Mouse (Mus musculus) embryonic facial prominence, embryonic 15.5 days (tissue): ENCODE results near the gene Hoxb2. TPM values are rescaled to one million over a fixed set of nuclear protein-coding genes. Genes with fewer than 3 reads are reported as not detected.
A peak's percentile ranks its signal among the peaks of the same experiment; 100 is the strongest.

Experiments
- ATAC-seq: fragments of 200-750 bp; cut with Nextera tagmentation; 2 replicates; pipeline ENCODE4 v1.8.0; 2017; ENCODE audit warnings: low read depth, moderate TSS enrichment; ENCODE audit not compliant: insufficient number of reproducible peaks, low FRiP score, low TSS enrichment
- H3K27ac ChIP-seq: fragments of 300-500 bp; sonication (generic); replicated peaks from 2 replicates; pipeline ENCODE4 v1.5.1; 2015; ENCODE audit warnings: mild to moderate bottlenecking, inconsistent platforms
- H3K27me3 ChIP-seq: fragments of 300-500 bp; sonication (generic); 2 replicates; pipeline ENCODE4 v1.6.1; 2015; ENCODE audit warnings: inconsistent platforms
- H3K36me3 ChIP-seq: fragments of 300-500 bp; sonication (generic); 2 replicates; pipeline ENCODE4 v1.6.1; 2015; ENCODE audit warnings: mild to moderate bottlenecking, inconsistent platforms
- H3K4me1 ChIP-seq: fragments of 300-500 bp; sonication (generic); 2 replicates; pipeline ENCODE4 v1.6.1; 2015; ENCODE audit warnings: inconsistent platforms
- H3K4me2 ChIP-seq: fragments of 300-500 bp; sonication (generic); replicated peaks from 2 replicates; pipeline ENCODE4 v1.6.1; 2015; ENCODE audit warnings: mild to moderate bottlenecking, inconsistent platforms
- H3K4me3 ChIP-seq: fragments of 300-500 bp; sonication (generic); replicated peaks from 2 replicates; pipeline ENCODE4 v1.5.1; 2015; ENCODE audit warnings: mild to moderate bottlenecking, inconsistent platforms
- H3K9ac ChIP-seq: fragments of 300-500 bp; sonication (generic); 2 replicates; pipeline ENCODE4 v1.6.1; 2015; ENCODE audit warnings: inconsistent platforms
- H3K9me3 ChIP-seq: fragments of 300-500 bp; sonication (generic); replicated peaks from 2 replicates; pipeline ENCODE4 v1.6.1; 2016; ENCODE audit warnings: inconsistent platforms
- WGBS: fragments of 180-500 bp; shearing (Covaris S2); methylation state at CpG from one replicate; pipeline ENCODE4 v1.1.7; 2015; 5-methylcytosine and 5-hydroxymethylcytosine counted together
- polyA plus RNA-seq: library from polyadenylated mRNA; unstranded; fragments of >200 nt; fragmentation: Nextera tagmentation; extraction: Ambion mirVana; gene quantifications from 2 replicates; pipeline ENCODE4 v1.2.1, GENCODE M21; 2015

The Hoxb2 gene
- polyA plus RNA-seq, 1 experiment from 2014 or later: 1.4 TPM

DNA sequence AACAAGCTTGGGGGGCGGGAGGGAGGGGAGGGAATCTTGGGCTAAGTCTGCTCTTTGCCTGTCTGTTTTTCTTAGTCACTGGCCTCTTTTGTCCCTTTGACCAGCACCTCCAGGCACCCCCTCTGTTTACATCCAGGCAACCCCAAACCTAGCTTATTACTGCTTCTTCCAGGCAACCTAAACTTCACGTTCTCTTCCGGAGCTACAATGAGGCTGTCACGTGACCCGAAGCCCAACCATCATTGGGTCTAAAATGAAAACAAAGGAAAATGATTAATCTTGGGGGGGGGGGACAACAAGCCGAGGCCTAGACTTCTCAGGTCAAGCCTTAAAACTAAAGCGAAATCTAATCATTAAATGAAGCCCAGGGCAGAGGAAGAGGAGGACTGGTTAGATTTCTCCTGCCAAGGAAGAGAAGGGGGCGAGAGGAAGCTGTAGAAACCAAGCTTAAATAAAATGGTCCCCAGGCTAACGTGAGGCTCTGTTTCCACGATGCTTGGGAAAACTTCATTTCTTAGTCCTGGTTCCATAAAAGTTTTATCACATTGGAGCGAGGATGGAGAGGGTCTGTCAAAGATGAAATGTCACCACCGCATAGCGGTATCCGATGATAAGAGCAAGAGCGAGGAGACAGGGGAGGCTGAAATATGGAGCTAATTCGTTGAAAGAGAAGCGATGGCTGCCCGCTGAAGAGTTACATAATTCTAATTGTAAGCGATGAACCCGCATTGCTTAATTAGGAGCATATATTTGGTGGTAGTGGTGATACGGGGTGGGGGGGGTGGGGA is 2.0 kb upstream of the Hoxb2 start:
- H3K4me2 ChIP-seq: no peak overlapping the region
- H3K27ac ChIP-seq: no peak overlapping the region
- no peak for ATAC-seq

DNA sequence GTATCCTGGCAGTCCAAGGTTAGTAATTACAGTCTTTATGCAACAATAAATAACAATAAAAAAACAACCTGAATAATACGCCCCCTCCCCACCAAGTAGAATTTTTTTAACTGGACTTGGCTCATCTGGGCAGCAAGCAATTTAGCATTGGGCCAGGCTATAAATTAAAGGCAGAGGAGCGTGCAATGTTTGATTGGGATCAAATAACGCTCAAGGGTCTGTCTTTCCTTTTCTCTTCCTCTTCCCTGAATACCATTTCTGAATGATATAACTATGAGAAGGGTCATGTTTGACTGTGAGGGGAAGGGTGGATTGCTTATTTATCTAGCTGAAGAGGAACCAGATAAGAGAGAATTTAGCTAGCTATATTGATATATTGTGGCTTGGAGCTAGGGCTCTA is 1.3 kb upstream of the Hoxb2 start:
- 17% methylated on average over 3 of the region's 3 CpGs for WGBS
- H3K4me2 ChIP-seq: no peak overlapping the region
- no peaks in the 10 kb centered on the region for H3K9me3 ChIP-seq
- H3K36me3 ChIP-seq: no peaks in the 10 kb centered on the region
- no peak for ATAC-seq
- no peak overlapping the region for H3K27ac ChIP-seq
- H3K9ac ChIP-seq: no peak overlapping the region
- peaks cover 94% of the 10 kb centered on the region for H3K27me3 ChIP-seq
- peaks cover 17% of the 10 kb centered on the region for H3K4me1 ChIP-seq
- no peak overlapping the region for H3K4me3 ChIP-seq

More for the DNA sequence above, 2.0 kb upstream of the Hoxb2 start:
- H3K27me3 ChIP-seq: peaks cover 96% of the 10 kb centered on the region
- no peak overlapping the region for H3K9ac ChIP-seq
- H3K9me3 ChIP-seq: no peaks in the 10 kb centered on the region
- H3K4me3 ChIP-seq: no peak overlapping the region
- H3K4me1 ChIP-seq: peaks cover 16% of the 10 kb centered on the region
- H3K36me3 ChIP-seq: no peaks in the 10 kb centered on the region
- WGBS: 8% methylated on average over 21 of the region's 21 CpGs

DNA sequence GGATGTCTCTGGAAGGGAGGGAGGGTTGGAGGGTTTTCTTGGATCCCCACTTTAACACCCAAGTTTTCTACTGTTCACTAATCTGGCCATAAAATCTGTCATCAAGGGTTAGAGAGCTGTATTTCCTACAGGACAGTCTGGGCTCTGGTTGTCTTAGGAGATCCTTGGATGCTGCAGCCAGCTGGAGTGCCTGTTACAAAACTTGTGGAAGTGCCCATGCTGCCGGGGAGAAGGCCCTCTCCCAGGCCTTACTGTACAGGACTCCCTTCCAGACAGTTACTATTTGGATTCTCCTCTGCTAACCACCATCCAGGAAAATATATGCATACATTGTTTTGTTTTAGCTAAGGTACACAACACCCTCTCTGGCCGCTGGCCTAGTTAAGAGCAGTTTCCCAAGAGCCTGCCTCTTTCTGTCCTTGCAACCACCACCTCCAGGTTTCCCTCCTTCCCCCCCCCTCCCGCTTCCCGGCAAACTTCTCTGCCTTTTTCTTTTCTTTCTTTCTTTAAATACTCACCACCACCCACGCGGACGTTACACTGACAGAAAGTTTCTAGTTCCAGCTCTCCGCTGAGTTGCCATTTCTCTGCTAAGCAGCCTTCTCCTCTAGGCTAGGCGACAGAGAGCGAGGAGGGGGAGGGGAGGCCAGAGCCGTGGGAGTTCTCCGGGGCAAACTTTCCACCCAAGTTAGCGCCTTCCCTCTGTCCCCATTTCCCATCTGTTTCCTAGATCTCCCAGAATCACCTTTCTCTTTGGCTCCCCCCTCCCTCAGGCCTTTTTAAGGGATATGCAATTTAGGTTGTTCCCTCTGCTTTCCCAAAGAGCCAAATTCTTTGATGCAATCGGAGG is 609 bp upstream of the Hoxb2 start:
- peaks cover 94% of the 10 kb centered on the region for H3K27me3 ChIP-seq
- H3K4me1 ChIP-seq: peaks cover 21% of the 10 kb centered on the region
- no peaks in the 10 kb centered on the region for H3K9me3 ChIP-seq
- no peak overlapping the region for H3K27ac ChIP-seq
- H3K36me3 ChIP-seq: no peaks in the 10 kb centered on the region
- H3K4me2 ChIP-seq: no peak overlapping the region
- no peak overlapping the region for H3K9ac ChIP-seq
- no peak for ATAC-seq
- no peak overlapping the region for H3K4me3 ChIP-seq
- 11% methylated on average over 14 of the region's 14 CpGs for WGBS

DNA sequence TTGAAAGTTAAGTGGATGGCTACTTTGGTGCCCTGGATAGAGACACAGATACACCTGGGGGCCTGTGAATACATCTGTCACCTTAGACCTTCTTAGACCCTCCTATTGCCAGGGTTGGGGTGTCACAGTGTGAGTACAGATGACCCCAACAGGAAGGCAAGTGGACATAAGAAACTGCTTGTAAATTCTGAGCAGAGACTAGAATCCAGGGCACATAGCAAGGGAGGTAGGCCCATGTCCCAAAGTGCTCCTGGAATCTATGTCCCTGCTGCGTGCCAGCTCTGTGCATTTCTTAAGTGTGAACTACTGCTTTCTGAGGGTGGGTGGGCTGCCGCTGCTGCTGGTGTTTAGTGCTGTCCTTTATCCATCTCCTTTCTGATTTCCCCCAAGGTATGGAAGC is 466 bp downstream of the Hoxb2 start:
- Histone ChIP-seq H3K4me1 (peaks cover 15% of the 10 kb centered on the region; the same call in 1 of the 2 replicates), H3K9me3 (no peaks in the 10 kb centered on the region), H3K4me2 (no peak overlapping the region), H3K9ac (no peak overlapping the region), H3K27ac (no peak overlapping the region), H3K36me3 (no peaks in the 10 kb centered on the region), H3K4me3 (no peak overlapping the region), H3K27me3 (peaks cover 91% of the 10 kb centered on the region)
- WGBS: 13% methylated on average over 2 of the region's 2 CpGs
- ATAC-seq: no peak

DNA sequence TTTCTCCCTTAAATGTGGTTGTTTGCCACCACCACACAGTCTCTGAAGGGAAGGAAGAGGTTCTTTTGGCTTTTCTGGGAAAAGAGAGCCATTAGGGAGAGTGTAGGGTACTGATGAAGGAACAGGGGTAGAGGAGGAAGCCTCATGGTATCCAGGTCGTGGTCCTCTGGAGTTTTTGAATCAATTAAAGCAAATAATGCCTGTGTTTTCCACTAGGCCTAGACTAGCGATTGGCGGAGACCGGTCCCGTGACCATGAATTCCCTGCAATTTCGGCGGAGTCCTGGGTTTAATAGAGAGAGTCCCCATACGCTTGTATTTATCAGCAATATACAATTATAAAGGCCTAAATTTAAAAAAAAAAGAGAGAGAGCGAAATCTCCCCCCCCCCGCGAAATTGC is 987 bp downstream of the Hoxb2 start:
- Histone ChIP-seq H3K4me2 (no peak overlapping the region), H3K9me3 (no peaks in the 10 kb centered on the region), H3K4me3 (no peak overlapping the region), H3K36me3 (no peaks in the 10 kb centered on the region), H3K27ac (no peak overlapping the region), H3K9ac (no peak overlapping the region), H3K27me3 (peaks cover 91% of the 10 kb centered on the region), H3K4me1 (peaks cover 15% of the 10 kb centered on the region; the same call in 1 of the 2 replicates)
- WGBS: 5% methylated on average over 11 of the region's 11 CpGs
- ATAC-seq: no peak

DNA sequence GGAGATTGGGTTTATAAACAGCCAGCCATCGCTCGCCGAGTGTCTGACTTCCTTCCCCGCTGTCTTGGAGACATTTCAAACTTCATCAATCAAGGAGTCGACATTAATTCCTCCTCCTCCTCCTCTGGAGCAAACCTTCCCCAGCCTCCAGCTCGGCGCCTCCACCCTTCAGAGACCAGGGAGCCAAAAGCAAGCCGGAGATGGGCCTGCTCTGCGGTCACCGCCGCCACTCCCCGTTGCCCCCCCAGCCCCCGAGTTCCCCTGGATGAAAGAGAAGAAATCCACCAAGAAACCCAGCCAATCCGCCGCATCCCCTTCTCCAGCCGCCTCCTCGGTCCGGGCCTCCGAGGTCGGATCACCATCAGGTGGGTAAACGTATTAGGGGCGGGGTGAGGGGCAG is 1.5 kb downstream of the Hoxb2 start:
- Histone ChIP-seq H3K4me1 (peaks cover 15% of the 10 kb centered on the region; the same call in 1 of the 2 replicates), H3K4me2 (no peak overlapping the region), H3K27me3 (peaks cover 91% of the 10 kb centered on the region), H3K9ac (no peak overlapping the region), H3K36me3 (no peaks in the 10 kb centered on the region), H3K27ac (no peak overlapping the region), H3K9me3 (no peaks in the 10 kb centered on the region), H3K4me3 (0 out of 2 replicates have a peak overlapping the region, but pooled peaks have one; percentile 10)
- ATAC-seq: no peak
- 2% methylated on average over 22 of the region's 22 CpGs for WGBS

DNA sequence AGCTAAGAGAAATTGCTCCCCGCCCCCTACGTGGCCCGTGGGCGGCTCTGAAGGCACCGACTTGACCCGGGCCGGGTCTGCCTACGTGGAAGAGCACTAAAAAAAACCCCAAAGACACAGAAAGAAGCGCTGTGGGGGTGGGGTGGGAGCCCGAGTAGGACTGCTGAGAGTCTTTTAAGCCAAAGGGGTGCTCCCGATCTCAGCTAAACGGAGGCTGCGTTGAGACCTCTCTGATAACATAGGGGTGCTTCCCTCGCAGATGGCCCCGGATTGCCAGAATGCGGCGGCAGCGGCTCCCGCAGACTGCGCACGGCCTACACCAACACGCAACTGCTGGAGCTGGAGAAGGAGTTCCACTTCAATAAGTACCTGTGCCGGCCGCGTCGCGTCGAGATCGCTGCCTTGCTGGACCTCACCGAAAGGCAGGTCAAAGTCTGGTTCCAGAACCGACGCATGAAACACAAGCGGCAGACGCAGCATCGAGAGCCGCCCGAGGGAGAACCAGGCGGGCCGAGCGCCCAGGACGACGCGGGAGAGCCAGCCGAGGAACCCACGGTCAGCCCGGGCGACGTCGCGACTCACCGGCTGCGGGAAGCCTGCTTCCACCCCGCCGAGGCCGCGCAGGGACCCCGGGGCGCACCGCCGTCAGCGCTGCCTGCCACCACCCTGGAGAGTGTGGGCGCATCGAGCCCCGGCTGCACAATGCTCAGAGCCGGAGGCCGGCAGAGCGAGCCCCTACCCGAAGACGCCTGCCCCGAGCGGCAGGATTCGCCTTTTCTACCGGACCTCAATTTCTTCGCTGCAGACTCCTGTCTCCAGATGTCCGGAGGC is 2.6 kb downstream of the Hoxb2 start:
- Histone ChIP-seq H3K4me1 (peaks cover 15% of the 10 kb centered on the region; the same call in 1 of the 2 replicates), H3K27ac (no peak overlapping the region), H3K27me3 (peaks cover 95% of the 10 kb centered on the region), H3K9me3 (no peaks in the 10 kb centered on the region), H3K36me3 (no peaks in the 10 kb centered on the region), H3K9ac (no peak overlapping the region; the same call in 1 of the 2 replicates), H3K4me2 (peak overlapping the region; percentile 32), H3K4me3 (peak overlapping the region; percentile 28)
- ATAC-seq: no peak
- under 1% methylated on average over 75 of the region's 75 CpGs for WGBS

DNA sequence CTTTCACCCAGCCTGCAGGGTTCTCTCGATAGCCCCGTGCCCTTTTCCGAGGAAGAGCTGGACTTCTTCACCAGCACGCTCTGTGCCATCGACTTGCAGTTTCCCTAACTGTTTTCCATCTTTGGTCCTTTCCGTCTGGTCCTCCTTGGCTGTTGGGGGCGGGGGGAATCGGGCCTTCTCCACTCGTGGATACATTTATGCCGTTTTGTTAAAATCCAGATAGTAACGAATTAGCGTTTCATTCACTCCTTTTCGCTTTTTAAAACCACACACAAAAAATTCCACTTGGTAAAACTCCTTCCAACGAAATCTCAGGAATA is 3.2 kb downstream of the Hoxb2 start:
- 1% methylated on average over 14 of the region's 14 CpGs for WGBS
- Histone ChIP-seq H3K9me3 (no peaks in the 10 kb centered on the region), H3K9ac (no peak overlapping the region), H3K27ac (no peak overlapping the region), H3K4me2 (peak overlapping the region; percentile 32; the same call in 1 of the 2 replicates), H3K36me3 (no peaks in the 10 kb centered on the region), H3K4me1 (peaks cover 15% of the 10 kb centered on the region; the same call in 1 of the 2 replicates), H3K27me3 (peaks cover 94% of the 10 kb centered on the region), H3K4me3 (peak overlapping the region; percentile 28)
- ATAC-seq: no peak

DNA sequence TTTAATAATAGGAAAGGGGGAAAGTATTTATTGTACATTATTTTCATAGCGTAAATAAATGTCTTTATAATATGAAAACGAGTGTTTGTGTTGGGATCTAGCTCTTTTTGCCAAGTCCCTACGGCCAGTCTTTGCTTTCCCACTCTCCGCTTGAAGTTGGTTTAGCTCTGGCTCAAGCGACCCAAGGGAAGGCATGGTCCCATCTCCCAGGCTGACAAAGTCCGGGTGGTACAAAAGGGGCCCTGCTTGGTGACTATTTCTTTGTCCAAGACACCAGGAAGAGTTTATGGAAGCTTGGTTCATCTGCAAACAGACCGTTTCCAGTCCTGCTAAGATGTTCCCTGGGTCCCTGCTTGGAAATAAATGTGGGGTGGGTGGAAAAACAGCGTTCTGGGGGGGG is 3.6 kb downstream of the Hoxb2 start:
- Histone ChIP-seq H3K9me3 (no peaks in the 10 kb centered on the region), H3K27me3 (peaks cover 94% of the 10 kb centered on the region), H3K4me3 (0 out of 2 replicates have a peak overlapping the region, but pooled peaks have one; percentile 2), H3K4me2 (0 out of 2 replicates have a peak overlapping the region, but pooled peaks have one; percentile 6), H3K4me1 (peaks cover 15% of the 10 kb centered on the region; the same call in 1 of the 2 replicates), H3K36me3 (no peaks in the 10 kb centered on the region), H3K9ac (no peak overlapping the region), H3K27ac (no peak overlapping the region)
- no peak for ATAC-seq
- WGBS: 10% methylated on average over 8 of the region's 8 CpGs

DNA sequence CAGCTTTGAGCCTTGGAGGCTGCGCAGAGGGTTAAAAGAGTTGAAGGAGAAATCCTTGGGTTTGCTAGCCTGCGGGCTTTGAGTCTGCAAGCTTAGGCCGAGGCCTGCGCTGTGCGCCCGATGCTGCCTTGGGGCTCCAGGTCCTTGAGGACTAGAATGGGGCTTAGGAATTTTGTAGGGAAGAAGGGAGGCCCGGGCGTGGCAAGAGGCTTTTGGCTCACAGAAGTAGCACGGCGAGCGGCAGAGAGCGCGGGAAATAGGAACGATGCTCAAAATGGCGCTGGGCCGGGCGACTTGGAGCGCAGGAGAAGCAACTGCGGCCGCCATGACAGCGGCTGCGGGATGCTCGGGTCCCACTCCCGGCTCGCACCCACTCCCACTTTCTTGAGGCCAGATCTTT is 4.1 kb downstream of the Hoxb2 start:
- H3K9me3 ChIP-seq: no peaks in the 10 kb centered on the region
- no peak overlapping the region for H3K27ac ChIP-seq
- H3K36me3 ChIP-seq: no peaks in the 10 kb centered on the region
- peaks cover 15% of the 10 kb centered on the region; the same call in 1 of the 2 replicates for H3K4me1 ChIP-seq
- WGBS: 1% methylated on average over 25 of the region's 25 CpGs
- no peak overlapping the region for H3K9ac ChIP-seq
- H3K4me3 ChIP-seq: 0 out of 2 replicates have a peak overlapping the region, but pooled peaks have one; percentile 2
- H3K27me3 ChIP-seq: peaks cover 92% of the 10 kb centered on the region
- H3K4me2 ChIP-seq: 0 out of 2 replicates have a peak overlapping the region, but pooled peaks have one; percentile 6
- ATAC-seq: no peak
